Mouse (Mus musculus) G1E (cell line): ENCODE data around the gene Tnfaip1. TPM values are rescaled to one million over a fixed set of nuclear protein-coding genes. Genes with fewer than 3 reads are reported as not detected.

Experiments
- ATAC-seq: 2 replicates; pipeline ENCODE4 v1.8.0; 2016; ENCODE audit warnings: mild to moderate bottlenecking; ENCODE audit not compliant: insufficient number of reproducible peaks, poor library complexity, low FRiP score, severe bottlenecking; ENCODE audit errors: extremely low read depth
- DNase-seq: peaks from one replicate; pipeline ENCODE4 v3.0.0; 2012; ENCODE audit warnings: low spot score
- H3K27me3 ChIP-seq: 2 replicates; pipeline ENCODE4 v1.6.1; 2012; ENCODE audit warnings: mild to moderate bottlenecking, low read length, inconsistent platforms; ENCODE audit not compliant: insufficient read depth
- H3K36me3 ChIP-seq: replicated peaks from 2 replicates; pipeline ENCODE3; 2012; ENCODE audit warnings: mild to moderate bottlenecking, inconsistent platforms
- H3K4me1 ChIP-seq: 2 replicates; pipeline ENCODE4 v1.6.1; 2012; ENCODE audit warnings: low read depth, low read length, inconsistent platforms, mixed read lengths; ENCODE audit not compliant: insufficient read depth
- H3K4me3 ChIP-seq: 2 replicates; pipeline ENCODE4 v1.5.1; 2012; ENCODE audit warnings: low read depth, mild to moderate bottlenecking, inconsistent platforms, low read length, moderate library complexity, mixed read lengths
- H3K9me3 ChIP-seq: replicated peaks from 2 replicates; pipeline ENCODE4 v1.6.1; 2012; ENCODE audit warnings: inconsistent platforms
- CTCF ChIP-seq: IDR thresholded peaks from 2 replicates; pipeline ENCODE4 v1.5.1; 2012; ENCODE audit warnings: low read depth, low read length, inconsistent platforms, mixed read lengths
- GATA1 ChIP-seq: IDR thresholded peaks from 2 replicates; pipeline ENCODE4 v1.6.1; 2012; ENCODE audit warnings: borderline replicate concordance, low read length, inconsistent platforms, mixed read lengths
- GATA2 ChIP-seq: IDR thresholded peaks from 2 replicates; pipeline ENCODE4 v1.6.1; 2012; ENCODE audit warnings: low read depth, low read length, inconsistent platforms, borderline replicate concordance
- POLR2AphosphoS5 ChIP-seq: IDR thresholded peaks from 2 replicates; pipeline ENCODE4 v1.6.1; 2012; ENCODE audit warnings: low read depth, low read length, inconsistent platforms; ENCODE audit not compliant: insufficient replicate concordance
- TAL1 ChIP-seq: conservative IDR thresholded peaks from 2 replicates; pipeline ENCODE4 v1.6.1; 2012; ENCODE audit warnings: low read depth, low read length, inconsistent platforms, mixed read lengths
- polyA plus RNA-seq: library from polyadenylated mRNA; stranded (reverse); fragments of >175 nt; gene quantifications from 2 replicates; pipeline ENCODE4 v1.2.3, GENCODE M21; 2012
- total RNA-seq, 2 experiments: library from RNA; stranded (forward) in 1 of 2; stranded (reverse) in 1 of 2; fragments of 200-1000 nt in 1 of 2; fragments of >200 nt in 1 of 2; fragmentation: Nextera tagmentation in 1 of 2; gene quantifications; 2 replicates each; pipeline ENCODE4 v1.2.3; 2014 to 2017

Tnfaip1 gene
- total and polyA plus RNA-seq, 3 experiments, result 3.8 to 11.7 (median 5.1) TPM

DNA sequence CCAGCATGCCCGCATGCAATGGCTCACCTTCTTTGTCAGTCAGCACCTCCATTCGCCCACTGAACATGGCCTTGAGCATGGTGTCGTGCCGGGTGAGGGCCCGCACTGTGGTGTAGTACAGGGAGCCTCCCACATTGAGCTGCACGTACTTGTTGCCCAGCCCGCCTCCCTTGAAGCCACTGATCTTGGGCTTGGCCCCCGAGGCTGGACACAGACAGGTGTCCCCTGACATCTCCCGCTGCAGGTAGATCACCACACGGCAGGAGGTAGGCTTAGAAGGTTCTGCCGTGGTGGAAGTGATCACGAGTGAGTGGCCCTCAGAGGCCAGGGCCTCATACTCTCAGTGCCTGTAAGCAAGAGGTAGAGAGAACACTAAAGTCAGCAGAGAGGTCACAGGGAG is 6.1 kb downstream of the Tnfaip1 start:
- peaks cover 67% of the 10 kb centered on the region for H3K36me3 ChIP-seq
- no peak for DNase-seq

DNA sequence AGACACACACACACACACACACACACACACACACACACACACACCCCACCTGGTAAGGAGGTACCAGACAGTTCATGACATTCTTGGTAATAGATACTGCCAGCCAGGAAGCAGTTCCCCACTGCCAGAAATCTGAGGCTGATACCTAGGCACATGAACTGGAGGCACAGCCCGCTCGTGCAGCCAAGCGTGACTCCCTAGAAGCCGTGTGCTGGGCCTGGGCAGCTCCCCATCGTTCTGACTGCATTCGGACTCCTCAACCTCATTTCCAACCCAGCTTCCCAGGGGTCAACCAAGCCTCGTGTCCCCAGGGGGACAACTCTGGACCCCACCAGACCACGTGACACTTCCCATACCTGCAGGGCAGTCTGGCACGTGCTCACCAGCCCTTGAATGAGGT is 7.4 kb downstream of the Tnfaip1 start:
- Histone ChIP-seq H3K4me1 (0 out of 2 replicates have a peak, but pooled peaks cover 3% of the 10 kb centered on the region), H3K27me3 (no peaks in the 10 kb centered on the region), H3K4me3 (no peak overlapping the region), H3K36me3 (peaks cover 80% of the 10 kb centered on the region), H3K9me3 (no peaks in the 10 kb centered on the region)
- DNase-seq (no peak), ATAC-seq (no peak)
- TF ChIP-seq POLR2AphosphoS5, result no peak
- no peak for TF ChIP-seq GATA1
- TF ChIP-seq TAL1, result no peak
- TF ChIP-seq GATA2, result no peak
- no peak for TF ChIP-seq CTCF

More for the DNA sequence above, 6.1 kb downstream of the Tnfaip1 start:
- Histone ChIP-seq H3K9me3 (no peaks in the 10 kb centered on the region), H3K4me1 (peaks cover 10% of the 10 kb centered on the region), H3K4me3 (no peak overlapping the region), H3K27me3 (no peaks in the 10 kb centered on the region)
- no peak for ATAC-seq
- TF ChIP-seq TAL1 (no peak), GATA2 (no peak), POLR2AphosphoS5 (no peak), GATA1 (no peak), CTCF (no peak)

DNA sequence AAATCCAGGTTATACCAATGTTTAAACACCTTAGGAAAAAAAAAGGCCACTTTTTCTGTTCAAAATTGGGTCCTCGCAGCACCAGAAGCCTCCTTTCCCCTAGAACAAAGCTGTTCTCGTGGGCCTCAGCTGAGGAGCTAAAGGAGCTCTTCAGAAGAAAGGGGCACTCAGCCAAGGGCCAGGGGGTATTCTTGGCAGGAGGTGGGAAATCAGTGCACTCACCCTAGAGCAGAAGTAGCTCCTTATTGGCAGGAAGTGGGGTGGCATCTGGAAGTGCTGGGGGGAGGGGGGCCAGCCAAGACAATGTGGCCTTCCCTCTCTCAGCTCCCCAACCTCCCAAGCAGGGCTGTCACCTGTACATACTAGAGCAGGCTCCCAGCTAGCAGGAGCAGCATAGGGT is 11.3 kb downstream of the Tnfaip1 start:
- Histone ChIP-seq H3K4me1 (peaks cover 5% of the 10 kb centered on the region; the same call in 1 of the 2 replicates), H3K27me3 (no peaks in the 10 kb centered on the region), H3K9me3 (no peaks in the 10 kb centered on the region), H3K36me3 (peaks cover 100% of the 10 kb centered on the region), H3K4me3 (no peak overlapping the region)
- DNase-seq (no peak), ATAC-seq (no peak)
- TF ChIP-seq TAL1 (no peak), CTCF (no peak), POLR2AphosphoS5 (no peak), GATA1 (no peak), GATA2 (no peak)

DNA sequence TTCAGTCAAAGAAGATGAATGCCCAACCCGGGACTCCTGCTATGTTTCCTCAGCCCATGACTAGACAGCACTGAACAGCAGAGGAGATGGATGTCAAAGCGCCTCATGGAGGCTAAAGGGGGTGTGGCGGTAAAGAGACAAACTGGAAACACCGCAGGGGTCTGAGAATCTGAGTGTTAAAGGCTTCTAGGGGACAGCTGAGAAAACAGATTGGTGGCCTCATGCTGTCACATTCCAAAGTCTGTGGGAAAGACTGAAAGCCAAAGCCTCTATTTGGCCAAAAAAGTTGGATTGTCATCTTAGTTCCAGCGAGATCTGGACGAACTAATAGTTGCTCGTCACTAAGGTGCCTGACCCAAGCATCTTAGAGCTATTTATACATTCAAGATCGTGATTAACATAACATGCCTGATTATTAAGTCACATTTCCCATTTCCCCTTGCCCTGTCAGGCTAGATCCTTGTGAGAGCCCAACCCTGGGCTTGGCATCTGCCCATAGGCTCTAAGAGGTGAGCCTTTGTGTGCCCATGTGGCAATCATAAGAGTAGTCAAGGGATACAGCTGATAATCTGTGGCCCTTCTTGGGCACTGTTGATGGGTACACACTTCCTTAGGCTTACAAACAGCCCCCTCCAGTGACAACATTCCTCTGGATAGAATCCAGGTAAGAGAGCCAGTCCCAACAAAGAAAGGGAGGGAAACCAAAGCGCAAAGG is 12.7 kb downstream of the Tnfaip1 start:
- Histone ChIP-seq H3K36me3 (peaks cover 100% of the 10 kb centered on the region), H3K27me3 (no peaks in the 10 kb centered on the region), H3K4me3 (no peak overlapping the region), H3K9me3 (no peaks in the 10 kb centered on the region), H3K4me1 (peaks cover 12% of the 10 kb centered on the region)
- DNase-seq, result no peak
- ATAC-seq, result no peak
- TF ChIP-seq GATA2 (no peak), TAL1 (no peak), POLR2AphosphoS5 (no peak), CTCF (no peak), GATA1 (no peak)

DNA sequence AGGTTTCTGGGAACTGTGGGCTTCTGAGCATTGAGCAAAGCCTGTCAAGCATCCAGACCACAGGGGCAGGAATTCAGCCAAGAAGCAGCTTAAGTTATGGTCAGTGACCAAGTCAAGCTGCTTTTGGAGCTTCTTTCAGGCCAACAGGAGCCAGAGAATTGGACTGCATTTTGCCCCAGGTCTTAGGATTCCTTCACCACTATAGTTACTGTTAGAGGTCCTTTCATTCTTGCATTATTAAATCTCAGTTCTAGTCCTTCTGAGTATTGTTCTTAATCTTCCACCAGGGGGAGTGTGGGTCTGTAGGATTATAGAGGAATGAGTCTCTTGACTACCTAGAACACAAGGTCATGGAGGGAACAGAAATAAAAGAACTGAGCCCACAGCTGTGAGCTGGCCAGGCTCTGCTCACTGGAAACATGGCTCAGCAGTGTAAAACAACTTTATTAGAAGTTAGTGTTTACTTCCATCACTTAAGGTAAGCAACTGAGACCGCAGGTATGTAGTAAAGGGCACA is 13.6 kb downstream of the Tnfaip1 start:
- Histone ChIP-seq H3K4me1 (peaks cover 9% of the 10 kb centered on the region), H3K9me3 (no peaks in the 10 kb centered on the region), H3K36me3 (peaks cover 100% of the 10 kb centered on the region), H3K27me3 (no peaks in the 10 kb centered on the region), H3K4me3 (no peak overlapping the region)
- DNase-seq (no peak), ATAC-seq (no peak)
- no peak for TF ChIP-seq GATA1
- TF ChIP-seq GATA2, result no peak

DNA sequence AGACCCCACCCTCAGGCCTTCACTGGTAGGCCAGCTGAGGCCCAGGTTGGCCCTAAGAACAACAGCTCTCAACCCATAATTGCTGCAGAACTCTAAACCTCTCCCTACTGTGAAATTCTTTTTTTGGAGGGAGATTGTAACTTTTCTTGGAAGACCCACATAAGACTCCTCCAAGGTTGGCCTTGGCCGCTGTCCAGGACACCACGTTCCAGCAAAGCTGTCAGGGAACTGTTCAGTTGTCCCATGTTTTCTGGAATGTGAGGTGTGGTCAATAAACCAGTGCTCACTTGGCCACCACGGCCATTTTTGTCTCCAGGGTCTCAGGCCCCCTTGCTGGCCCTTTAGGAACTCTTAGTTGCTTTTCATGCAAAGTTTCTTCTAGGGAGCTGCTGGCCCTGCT is 14.3 kb downstream of the Tnfaip1 start:
- Histone ChIP-seq H3K36me3 (peaks cover 96% of the 10 kb centered on the region), H3K4me3 (no peak overlapping the region), H3K9me3 (no peaks in the 10 kb centered on the region), H3K27me3 (no peaks in the 10 kb centered on the region), H3K4me1 (peaks cover 9% of the 10 kb centered on the region)
- TF ChIP-seq GATA2 (no peak), POLR2AphosphoS5 (no peak), GATA1 (no peak), TAL1 (no peak), CTCF (no peak)
- ATAC-seq (no peak), DNase-seq (no peak)
